Mouse (Mus musculus) intestine, embryonic 16.5 days (tissue): Measurements from ENCODE around the gene Psmd4. TPM values are rescaled to one million over a fixed set of nuclear protein-coding genes. Genes with fewer than 3 reads are reported as not detected.

Experiments used
- ATAC-seq: fragments of 200-750 bp; cut with Nextera tagmentation; 2 replicates; pipeline ENCODE4 v1.8.0; 2017; ENCODE audit warnings: moderate TSS enrichment, moderate library complexity
- H3K27ac ChIP-seq: fragments of 300-500 bp; sonication (generic); 2 replicates; pipeline ENCODE4 v1.5.1; 2014; ENCODE audit warnings: mild to moderate bottlenecking, low read length
- H3K27me3 ChIP-seq: fragments of 300-500 bp; sonication (generic); replicated peaks from 2 replicates; pipeline ENCODE4 v1.6.1; 2014; ENCODE audit warnings: low read length, control low read depth, mixed read lengths; ENCODE audit not compliant: control insufficient read depth, insufficient read depth
- H3K36me3 ChIP-seq: fragments of 300-500 bp; sonication (generic); 2 replicates; pipeline ENCODE4 v1.6.1; 2014; ENCODE audit warnings: low read length, control low read depth; ENCODE audit not compliant: control insufficient read depth, insufficient read depth
- H3K4me1 ChIP-seq: fragments of 300-500 bp; sonication (generic); 2 replicates; pipeline ENCODE4 v1.6.1; 2014; ENCODE audit warnings: low read length, control low read depth, mixed read lengths; ENCODE audit not compliant: control insufficient read depth, insufficient read depth
- H3K4me2 ChIP-seq: fragments of 300-500 bp; sonication (generic); 2 replicates; pipeline ENCODE4 v1.6.1; 2014; ENCODE audit warnings: low read depth, low read length, control low read depth
- H3K4me3 ChIP-seq: fragments of 300-500 bp; sonication (generic); 2 replicates; pipeline ENCODE4 v1.5.1; 2014; ENCODE audit warnings: mild to moderate bottlenecking, low read length
- H3K9ac ChIP-seq: fragments of 300-500 bp; sonication (generic); 2 replicates; pipeline ENCODE4 v1.6.1; 2014; ENCODE audit warnings: low read depth, low read length
- H3K9me3 ChIP-seq: fragments of 300-500 bp; sonication (generic); 2 replicates; pipeline ENCODE4 v1.6.1; 2016; ENCODE audit warnings: low read length, control low read depth; ENCODE audit not compliant: control insufficient read depth
- WGBS: fragments of 180-500 bp; shearing (Covaris S2); extraction: QIAGEN DNeasy Blood & Tissue Kit; methylation state at CpG from one replicate; pipeline ENCODE4 v1.1.7; 2014; 5-methylcytosine and 5-hydroxymethylcytosine counted together
- polyA plus RNA-seq: library from polyadenylated mRNA; unstranded; fragments of >200 nt; fragmentation: Nextera tagmentation; extraction: Ambion mirVana; gene quantifications from 2 replicates; pipeline ENCODE4 v1.2.1, GENCODE M21; 2015

Psmd4 gene
- polyA plus RNA-seq, 1 experiment from 2014 or later, result 226 TPM

GRCm38 (mm10) chr3:95054481-95055260, 12.3 kb upstream of the Psmd4 start:
- Histone ChIP-seq H3K4me2 (no peak overlapping the region), H3K9ac (peak overlapping the region; percentile 9; the same call in 1 of the 2 replicates), H3K4me1 (peaks cover 13% of the 10 kb centered on the region), H3K27me3 (no peaks in the 10 kb centered on the region), H3K4me3 (no peak overlapping the region), H3K9me3 (no peaks in the 10 kb centered on the region), H3K27ac (peak overlapping the region; percentile 36), H3K36me3 (no peaks in the 10 kb centered on the region; the same call in 1 of the 2 replicates)
- ATAC-seq, result peak; percentile 72
- WGBS, result 20% methylated on average over 10 of the region's 10 CpGs

- Histone ChIP-seq H3K4me1 (peaks cover 13% of the 10 kb centered on the region), H3K4me2 (no peak overlapping the region), H3K9ac (no peak overlapping the region), H3K27ac (no peak overlapping the region), H3K27me3 (no peaks in the 10 kb centered on the region), H3K4me3 (no peak overlapping the region), H3K36me3 (no peaks in the 10 kb centered on the region), H3K9me3 (no peaks in the 10 kb centered on the region)
- 44% methylated on average over 3 of the region's 3 CpGs for WGBS
- no peak for ATAC-seq
These were observed 11.3 kb upstream of the Psmd4 start for GRCm38 (mm10) chr3:95053701-95054100.

- Histone ChIP-seq H3K27ac (no peak overlapping the region), H3K36me3 (no peaks in the 10 kb centered on the region), H3K27me3 (no peaks in the 10 kb centered on the region), H3K4me2 (no peak overlapping the region), H3K9me3 (no peaks in the 10 kb centered on the region), H3K4me1 (peaks cover 13% of the 10 kb centered on the region), H3K9ac (no peak overlapping the region), H3K4me3 (no peak overlapping the region)
- ATAC-seq, result no peak
- WGBS, result 40% methylated on average over 1 of the region's 1 CpGs
These were observed 10.5 kb upstream of the Psmd4 start for GRCm38 (mm10) chr3:95052959-95053358.

- Histone ChIP-seq H3K4me3 (no peak overlapping the region), H3K27ac (no peak overlapping the region), H3K4me1 (no peaks in the 10 kb centered on the region), H3K36me3 (no peaks in the 10 kb centered on the region), H3K4me2 (no peak overlapping the region), H3K9ac (no peak overlapping the region), H3K27me3 (no peaks in the 10 kb centered on the region), H3K9me3 (no peaks in the 10 kb centered on the region)
- 66% methylated on average over 3 of the region's 3 CpGs for WGBS
- no peak for ATAC-seq
These were observed 5.5 kb upstream of the Psmd4 start for GRCm38 (mm10) chr3:95047914-95048313.

- H3K36me3 ChIP-seq, result no peaks in the 10 kb centered on the region
- H3K9me3 ChIP-seq, result no peaks in the 10 kb centered on the region
- H3K4me2 ChIP-seq, result no peak overlapping the region
- no peak for ATAC-seq
- no peaks in the 10 kb centered on the region for H3K27me3 ChIP-seq
- H3K4me1 ChIP-seq, result peaks cover 3% of the 10 kb centered on the region; the same call in 1 of the 2 replicates
- no peak overlapping the region for H3K9ac ChIP-seq
- 86% methylated on average over 11 of the region's 11 CpGs for WGBS
- H3K27ac ChIP-seq, result no peak overlapping the region
- no peak overlapping the region for H3K4me3 ChIP-seq
These were observed 4.1 kb upstream of the Psmd4 start for GRCm38 (mm10) chr3:95046462-95047057.

- no peak for ATAC-seq
- Histone ChIP-seq H3K4me2 (no peak overlapping the region), H3K27ac (no peak overlapping the region), H3K9ac (no peak overlapping the region), H3K9me3 (no peaks in the 10 kb centered on the region), H3K36me3 (no peaks in the 10 kb centered on the region), H3K4me1 (peaks cover 8% of the 10 kb centered on the region), H3K4me3 (no peak overlapping the region), H3K27me3 (no peaks in the 10 kb centered on the region)
- WGBS, result 67% methylated on average over 6 of the region's 6 CpGs
These were observed 837 bp upstream of the Psmd4 start for GRCm38 (mm10) chr3:95043251-95043650.

- H3K27me3 ChIP-seq, result no peaks in the 10 kb centered on the region
- peak overlapping the region; percentile 54 for H3K9ac ChIP-seq
- peaks cover 8% of the 10 kb centered on the region for H3K4me1 ChIP-seq
- peak; percentile 72 for ATAC-seq
- H3K36me3 ChIP-seq, result no peaks in the 10 kb centered on the region
- 22% methylated on average over 7 of the region's 7 CpGs for WGBS
- H3K9me3 ChIP-seq, result no peaks in the 10 kb centered on the region
- peak overlapping the region; percentile 47 for H3K4me2 ChIP-seq
- H3K4me3 ChIP-seq, result peak overlapping the region; percentile 76
- H3K27ac ChIP-seq, result peak overlapping the region; percentile 49
These were observed 420 bp upstream of the Psmd4 start for GRCm38 (mm10) chr3:95042838-95043229.

- Histone ChIP-seq H3K4me2 (peak overlapping the region; percentile 63), H3K4me1 (peaks cover 8% of the 10 kb centered on the region), H3K27me3 (no peaks in the 10 kb centered on the region), H3K9ac (peak overlapping the region; percentile 81), H3K36me3 (peaks cover under 1% of the 10 kb centered on the region; the same call in 1 of the 2 replicates), H3K9me3 (no peaks in the 10 kb centered on the region), H3K27ac (no peak overlapping the region), H3K4me3 (peak overlapping the region; percentile 76)
- no peak for ATAC-seq
- WGBS, result 12% methylated on average over 3 of the region's 3 CpGs
These were observed 789 bp downstream of the Psmd4 start for GRCm38 (mm10) chr3:95041625-95042024.

- WGBS, result 54% methylated on average over 3 of the region's 3 CpGs
These were observed 12.5 kb downstream of the Psmd4 start for GRCm38 (mm10) chr3:95029953-95030352.

More at GRCm38 (mm10) chr3:95029953-95030352, 12.5 kb downstream of the Psmd4 start:
- Histone ChIP-seq H3K27ac (no peak overlapping the region), H3K9ac (no peak overlapping the region), H3K27me3 (no peaks in the 10 kb centered on the region), H3K4me3 (no peak overlapping the region), H3K9me3 (no peaks in the 10 kb centered on the region), H3K4me2 (no peak overlapping the region), H3K36me3 (peaks cover 28% of the 10 kb centered on the region), H3K4me1 (peaks cover 17% of the 10 kb centered on the region)
- ATAC-seq, result no peak
